Mouse (Mus musculus) urinary bladder, postnatal 25 days (tissue): ENCODE results near the gene Utrn.

Experiments used
- DNase-seq: peaks from one replicate; pipeline ENCODE4 v3.0.0; 2022; ENCODE audit warnings: low spot score

Utrn gene

DNA sequence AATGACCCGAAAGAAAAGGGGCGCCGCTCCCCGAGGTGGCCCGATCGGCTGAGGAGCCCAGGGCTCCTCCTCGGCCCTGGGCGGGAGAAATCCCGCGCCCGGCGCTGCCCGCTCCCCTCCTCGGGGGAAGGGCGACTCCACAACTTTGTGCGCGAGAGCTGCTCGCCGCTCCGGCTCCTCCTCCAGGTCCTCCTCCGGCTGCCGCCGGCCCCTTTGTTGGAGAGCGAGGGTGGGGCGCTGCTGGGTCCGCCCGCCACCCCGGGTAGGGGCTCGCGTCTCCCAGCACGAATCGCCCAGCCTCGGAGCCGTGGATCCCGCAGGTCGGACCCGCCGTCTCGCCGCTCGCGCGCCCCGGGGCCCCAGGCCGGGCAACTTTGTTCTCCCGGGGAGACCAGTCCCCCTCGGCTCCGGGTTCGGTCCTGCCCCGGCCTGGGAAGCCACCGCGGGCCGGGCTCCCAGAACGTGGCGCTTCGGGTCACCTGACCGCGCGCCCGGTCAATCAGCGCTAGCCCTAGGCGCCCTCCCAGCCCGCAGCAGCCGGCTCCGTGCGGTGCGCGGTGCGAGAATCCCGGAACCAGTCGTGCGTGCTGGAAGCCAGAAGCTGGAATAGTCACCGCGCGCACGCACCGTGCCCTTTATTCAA, at the start of gene Utrn:
Utrn (minus strand) TSS at position 337 of the 643 bp plus-strand sequence.
- peak; percentile 77 for DNase-seq

DNA sequence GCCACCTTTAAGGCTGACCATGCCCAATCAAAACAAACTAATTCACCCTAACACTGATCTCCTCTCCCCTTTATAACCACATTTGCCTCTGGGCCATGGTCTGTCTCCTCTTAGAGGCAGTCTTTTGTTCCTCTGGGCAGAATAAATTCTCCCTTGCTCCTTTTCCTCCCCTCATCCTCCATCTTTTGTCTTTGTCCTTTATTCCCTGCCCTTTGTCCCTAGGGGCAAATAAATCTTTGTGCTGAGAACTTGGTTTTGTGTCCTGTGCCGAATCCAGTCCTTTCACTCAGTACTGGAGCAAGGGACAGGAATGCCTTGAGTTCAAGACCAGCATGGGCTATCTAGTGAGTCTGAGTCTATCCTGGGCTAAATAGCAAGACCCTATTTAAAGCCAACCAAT, 48.5 kb upstream of the Utrn start:
- no peak for DNase-seq

DNA sequence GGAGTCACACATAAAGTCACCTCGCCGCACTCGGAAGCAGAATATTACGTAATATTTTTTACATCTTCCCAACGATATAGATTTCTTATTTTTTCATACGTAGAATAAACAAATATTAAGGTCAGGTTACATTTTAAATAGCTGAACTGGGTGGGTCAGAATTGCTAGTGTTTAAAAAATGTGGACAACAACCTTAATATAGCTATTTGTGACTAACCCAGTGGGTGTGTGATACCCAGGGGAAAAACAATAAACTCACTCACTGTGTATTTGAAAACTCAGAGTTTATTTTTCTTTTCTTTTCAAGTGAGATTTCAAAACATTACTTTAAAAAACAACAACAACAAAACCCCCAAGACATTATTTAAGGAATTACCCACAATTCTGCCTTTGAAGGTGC, 47.2 kb upstream of the Utrn start:
- DNase-seq, result no peak

DNA sequence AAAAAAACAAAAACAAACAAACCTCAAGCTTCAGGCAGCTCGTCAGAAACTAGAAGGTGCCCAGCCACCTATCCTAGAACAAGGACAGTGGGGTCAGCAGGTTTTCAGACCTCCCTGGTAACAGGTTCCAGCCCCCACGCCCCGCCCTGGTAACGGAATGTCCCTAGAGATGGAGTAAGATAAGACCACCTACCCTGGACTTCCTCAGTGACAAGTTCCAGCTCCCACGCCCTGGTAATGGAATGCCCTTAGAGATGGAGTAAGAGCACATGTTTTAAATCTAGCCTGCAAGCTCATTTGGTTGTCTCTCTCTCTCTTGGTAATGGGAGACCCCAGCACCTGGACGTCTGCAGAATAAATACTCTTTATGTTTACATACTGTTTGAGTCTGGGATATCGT, 46.7 kb upstream of the Utrn start:
- DNase-seq, result no peak

DNA sequence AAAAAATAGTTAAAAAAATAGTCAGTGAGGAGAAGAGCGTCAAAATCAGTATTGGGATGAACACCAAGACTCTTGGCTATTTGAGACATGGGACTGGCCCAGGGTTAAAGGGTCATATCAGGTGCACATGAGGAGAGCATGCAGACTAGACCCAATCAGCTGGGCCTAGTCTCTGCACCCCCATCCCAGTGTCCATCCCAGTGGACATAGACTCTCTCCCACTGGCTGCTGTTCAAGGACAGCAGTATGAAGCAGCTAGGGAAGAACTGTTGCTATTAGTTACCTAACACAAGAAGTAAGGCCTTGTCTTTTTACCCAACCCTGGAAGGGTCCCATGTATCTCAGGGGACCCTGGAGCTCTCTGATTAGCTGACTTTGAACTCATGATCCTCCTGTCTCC, 45.0 kb upstream of the Utrn start:
- DNase-seq, result no peak

DNA sequence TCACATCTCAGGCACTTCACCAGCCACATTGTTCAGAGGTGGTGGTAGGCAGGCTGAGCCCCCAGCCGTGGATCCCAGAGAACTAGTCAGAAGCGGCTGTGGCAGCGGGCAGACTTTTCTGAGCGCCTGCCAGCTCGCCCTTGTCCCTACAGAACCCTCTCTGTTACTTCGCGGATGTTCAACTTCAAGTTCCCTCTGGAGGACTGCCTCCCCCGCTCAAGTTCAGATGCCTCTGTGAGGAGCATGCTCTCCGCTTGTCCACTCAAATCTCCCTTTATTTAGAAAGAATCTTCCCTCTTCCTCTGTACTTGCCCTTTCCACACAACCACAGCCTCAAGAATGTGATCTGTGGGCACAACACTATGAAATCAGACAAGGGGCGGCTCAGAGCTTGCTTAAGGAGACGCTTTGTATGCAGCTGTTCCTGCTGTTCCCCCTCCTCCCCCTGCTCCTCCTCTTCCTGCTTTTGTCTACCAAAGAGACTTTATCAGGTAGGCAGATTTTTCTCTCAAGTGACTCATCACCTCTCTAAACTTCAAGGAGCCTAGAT, 42.9 kb upstream of the Utrn start:
- DNase-seq, result no peak

DNA sequence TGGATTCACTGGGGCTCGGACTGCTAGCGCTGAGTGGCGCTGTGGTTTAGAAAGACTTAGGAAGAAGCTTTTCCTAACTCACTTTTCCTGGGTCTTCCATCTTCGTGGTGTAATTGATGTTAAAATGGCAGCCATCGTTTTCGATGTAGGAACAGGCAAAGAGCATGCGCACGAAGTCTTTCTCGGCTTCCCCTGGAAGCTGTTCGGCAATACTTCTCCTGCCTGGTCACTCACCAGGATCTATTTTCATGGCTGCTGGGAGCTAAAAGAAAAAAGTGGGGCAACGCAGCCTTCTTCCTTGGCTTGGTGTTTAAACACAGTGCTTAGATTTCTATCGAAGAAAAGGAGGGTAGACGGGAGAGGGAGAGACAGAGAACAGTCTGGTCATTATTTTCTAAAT, 42.3 kb upstream of the Utrn start:
- no peak for DNase-seq

DNA sequence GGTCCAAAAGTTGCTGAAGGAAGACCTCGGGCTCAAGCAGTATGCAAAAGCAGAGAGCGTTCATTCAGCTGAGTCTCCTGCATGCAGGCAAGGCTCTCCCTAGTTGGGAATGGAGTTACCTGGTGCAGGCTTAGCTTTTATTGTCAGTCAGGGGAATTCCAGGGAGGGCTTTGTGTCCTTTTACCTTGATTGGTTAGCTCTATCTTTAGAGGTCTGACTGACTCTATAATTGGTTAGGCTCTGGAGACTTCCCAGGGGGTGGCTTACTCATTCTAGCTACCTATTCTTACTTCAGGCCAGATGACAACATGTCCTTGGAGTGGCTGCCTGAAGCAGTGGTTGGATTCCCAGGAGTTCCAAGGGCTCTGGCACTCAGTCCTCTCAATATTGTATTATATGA, 40.7 kb upstream of the Utrn start:
- DNase-seq, result no peak

DNA sequence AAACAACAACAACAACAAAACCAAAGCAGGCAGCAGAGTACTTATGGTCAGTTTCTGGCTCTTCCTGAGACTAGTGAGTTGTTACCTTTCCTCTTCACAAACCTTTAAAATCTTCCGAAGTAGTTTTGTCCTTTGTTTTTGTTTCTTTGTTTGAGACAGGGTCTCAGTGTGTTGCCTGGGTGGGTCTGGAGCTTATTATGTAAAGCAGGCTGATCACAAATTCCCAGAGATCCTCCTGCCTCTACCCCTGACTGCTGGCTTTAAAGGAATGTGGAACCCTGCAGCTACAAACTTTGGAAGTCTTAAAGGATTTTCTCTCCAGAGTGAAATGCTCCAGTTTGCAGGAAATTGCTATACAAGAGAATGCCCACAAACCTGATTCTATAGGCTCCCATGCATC, 40.0 kb upstream of the Utrn start:
- no peak for DNase-seq

DNA sequence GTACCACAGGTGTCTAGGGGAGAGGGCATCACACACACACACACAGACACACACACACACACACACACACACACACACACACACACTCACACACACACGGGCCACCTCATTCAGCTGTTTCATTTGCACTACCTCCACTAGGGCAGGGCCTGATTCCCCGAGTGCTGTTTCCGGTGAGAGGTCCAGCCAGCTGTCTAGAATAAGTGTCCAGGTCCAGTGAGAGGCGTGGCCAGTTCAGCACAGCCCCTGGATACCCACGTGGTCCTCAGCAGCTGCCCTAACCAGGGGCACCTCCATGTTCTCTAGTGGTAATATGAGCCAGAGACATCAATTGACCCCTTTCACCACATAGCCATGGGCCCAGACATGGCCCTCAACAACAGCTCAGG, 35.0 kb upstream of the Utrn start:
- no peak for DNase-seq

DNA sequence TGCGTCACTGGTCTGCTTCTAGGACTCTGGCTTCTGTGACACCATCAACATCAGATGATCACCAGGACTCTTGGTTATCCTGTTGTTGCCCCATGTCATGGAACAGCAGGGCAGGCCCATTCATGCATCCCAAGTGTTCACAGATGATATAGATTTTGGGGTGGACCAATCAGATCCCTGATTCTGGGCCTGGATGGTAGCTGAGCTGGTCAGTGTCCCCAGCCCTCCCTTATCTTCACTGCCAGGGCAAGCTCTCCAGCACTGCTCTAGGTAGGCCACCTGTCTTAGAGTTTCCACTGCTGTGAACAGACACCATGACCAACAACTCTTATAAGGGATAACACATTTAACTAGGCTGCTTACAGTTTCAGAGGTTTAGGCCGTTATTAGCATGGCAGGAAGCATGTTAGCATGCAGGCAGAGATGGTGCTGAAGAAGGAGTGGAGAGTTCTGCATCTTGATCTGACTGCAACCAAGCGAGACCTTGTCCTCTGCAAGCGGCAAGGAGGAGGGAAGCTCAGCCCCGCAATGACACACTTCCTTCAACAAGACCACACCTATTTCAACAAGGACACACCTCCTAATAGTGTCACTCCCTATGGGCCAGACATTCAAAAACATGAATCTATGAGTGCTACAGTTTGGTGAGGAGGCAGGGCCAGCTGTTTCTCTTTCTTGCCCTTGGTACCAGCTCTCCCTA, 34.4 kb upstream of the Utrn start:
- DNase-seq, result no peak

DNA sequence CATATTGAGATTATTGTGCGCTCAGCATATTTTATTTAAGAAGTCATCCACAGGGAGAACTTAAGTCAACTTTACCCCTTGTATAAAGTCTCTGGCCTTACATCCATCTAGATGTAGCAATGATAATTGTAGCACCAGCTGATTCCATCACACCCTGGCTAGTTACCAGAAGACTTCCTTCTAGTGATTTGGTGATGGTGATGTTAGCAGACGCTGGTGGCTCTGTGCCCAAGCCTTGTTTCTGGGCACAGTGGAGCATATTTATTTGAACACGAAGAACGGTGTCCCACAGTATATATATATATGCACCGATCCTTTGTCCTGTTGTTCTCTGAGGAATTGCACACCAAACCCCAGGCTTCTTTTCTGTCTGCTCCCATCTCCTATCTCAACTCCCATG, 30.7 kb upstream of the Utrn start:
- no peak for DNase-seq

DNA sequence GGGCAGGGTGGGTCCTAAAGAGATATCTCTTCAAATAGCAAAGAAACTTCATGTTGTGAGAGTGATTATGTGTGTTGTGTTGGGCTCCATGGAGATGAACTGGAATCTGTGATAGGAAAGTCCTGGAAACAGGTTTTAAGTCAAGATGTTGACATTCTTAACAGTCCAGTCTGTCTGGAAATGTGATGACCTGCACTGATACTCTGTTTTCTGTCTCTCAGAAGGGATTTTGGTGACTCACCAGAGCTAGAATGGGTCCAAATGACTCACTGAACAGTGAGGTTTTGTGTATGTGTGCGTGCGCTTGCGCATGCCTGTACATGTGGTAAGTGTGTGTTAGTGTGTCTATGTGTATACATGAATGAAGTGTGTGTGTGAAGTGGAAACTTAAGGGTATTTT, 24.2 kb upstream of the Utrn start:
- DNase-seq, result no peak

DNA sequence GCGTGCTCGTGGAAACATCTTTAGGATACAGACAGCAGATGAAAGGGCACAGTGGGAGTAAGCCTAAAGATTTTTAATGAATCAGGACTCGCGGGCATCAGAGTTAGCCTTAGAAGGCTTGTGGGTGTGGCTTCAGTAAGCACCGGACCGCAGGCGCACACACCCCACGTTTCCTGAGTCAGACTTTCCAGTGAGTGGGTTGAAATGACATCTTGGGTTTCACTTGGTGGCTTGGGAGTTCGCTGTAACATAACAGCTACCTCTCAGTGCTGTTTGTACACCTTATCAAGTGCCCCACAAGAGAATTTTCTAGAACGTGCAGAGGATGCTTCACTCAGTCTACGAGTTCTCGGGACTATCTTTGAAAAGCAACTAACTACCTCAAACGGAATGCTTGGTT, 19.2 kb upstream of the Utrn start:
- DNase-seq, result no peak

DNA sequence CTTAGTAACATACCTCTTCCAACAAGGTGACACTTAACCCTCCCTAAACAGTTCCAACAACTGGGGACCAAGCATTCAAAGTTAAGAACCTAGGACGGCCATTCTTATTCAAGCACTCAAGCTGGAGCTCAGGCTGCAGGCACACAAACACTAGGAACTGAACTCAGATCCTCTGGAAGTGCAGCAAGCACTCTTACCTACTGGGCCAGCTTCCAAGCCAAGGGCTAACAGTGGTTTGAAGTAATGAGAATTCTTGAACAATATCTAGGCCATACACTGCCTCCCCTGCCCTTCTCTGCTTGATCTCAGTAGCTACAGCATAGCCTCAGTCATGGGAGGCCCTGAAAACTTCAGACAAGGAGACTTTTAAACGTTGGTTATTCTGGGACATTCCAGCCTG, 18.6 kb upstream of the Utrn start:
- no peak for DNase-seq

DNA sequence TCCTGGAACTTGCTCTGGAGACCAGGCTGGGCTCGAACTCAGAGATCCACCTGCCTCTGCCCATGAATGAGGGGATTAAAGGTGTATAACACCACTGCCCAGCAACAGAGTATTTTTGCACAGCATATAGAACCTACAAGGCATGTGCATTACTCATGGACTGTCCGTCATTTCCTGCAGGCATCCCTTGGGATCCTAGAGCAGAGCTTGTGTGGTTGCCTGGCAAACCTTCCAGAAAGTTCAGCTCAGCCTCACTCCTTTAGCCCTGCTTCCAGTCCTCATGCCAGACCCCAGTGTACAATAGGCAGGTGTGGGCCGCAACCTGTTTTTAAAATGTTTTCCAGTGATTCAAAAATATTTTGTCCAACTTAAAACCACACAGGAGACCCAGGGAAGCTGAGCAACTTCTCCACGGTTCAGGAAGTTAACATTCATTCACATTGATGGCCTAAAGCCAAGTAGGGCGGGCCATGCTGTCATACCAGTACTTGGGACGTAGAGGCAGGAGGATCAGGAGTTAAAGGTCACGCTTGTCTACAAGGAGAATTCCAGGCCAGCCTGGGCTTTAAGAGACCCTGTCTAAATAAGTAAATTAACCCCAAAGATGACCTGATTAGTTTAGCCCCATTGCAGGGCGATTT, 15.3 kb upstream of the Utrn start:
- DNase-seq, result no peak

DNA sequence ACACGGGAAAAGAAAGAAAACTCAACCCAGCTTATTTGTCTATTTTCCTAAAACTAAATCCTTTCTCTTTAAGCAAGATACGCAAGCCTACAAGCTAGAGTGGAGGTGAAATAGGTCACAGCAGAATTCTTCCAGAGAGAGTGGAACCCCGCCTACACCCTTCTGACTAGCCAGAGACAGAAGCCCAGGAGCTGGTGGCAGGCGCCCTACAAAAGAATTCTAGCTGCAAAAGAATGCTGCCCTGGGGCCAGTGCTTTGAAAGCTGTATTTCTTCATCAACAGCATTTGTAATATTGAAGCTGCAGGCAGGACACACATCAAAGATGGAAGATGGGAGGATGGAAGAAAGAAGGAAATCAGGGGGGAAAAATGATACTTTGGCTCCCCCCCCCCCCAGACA, 12.7 kb upstream of the Utrn start:
- DNase-seq, result no peak

DNA sequence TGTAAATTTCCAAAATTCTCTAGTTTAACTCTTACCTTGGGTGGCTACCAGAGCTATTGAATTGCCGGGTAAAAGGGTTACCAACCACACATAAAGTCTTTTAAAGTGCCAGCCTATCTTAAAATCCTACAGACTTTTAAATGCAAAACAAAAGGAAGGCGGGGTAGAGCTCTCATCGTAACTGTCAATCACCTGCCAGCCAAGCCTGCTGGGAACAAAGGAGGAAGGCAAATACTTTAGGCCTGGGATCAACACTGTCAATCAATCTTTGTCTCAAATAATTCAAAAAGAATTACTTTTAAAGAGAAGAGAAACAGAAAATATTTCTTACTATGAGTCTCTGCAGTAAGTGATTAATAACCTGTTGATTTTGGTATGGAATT, 10.1 kb upstream of the Utrn start:
- no peak for DNase-seq

DNA sequence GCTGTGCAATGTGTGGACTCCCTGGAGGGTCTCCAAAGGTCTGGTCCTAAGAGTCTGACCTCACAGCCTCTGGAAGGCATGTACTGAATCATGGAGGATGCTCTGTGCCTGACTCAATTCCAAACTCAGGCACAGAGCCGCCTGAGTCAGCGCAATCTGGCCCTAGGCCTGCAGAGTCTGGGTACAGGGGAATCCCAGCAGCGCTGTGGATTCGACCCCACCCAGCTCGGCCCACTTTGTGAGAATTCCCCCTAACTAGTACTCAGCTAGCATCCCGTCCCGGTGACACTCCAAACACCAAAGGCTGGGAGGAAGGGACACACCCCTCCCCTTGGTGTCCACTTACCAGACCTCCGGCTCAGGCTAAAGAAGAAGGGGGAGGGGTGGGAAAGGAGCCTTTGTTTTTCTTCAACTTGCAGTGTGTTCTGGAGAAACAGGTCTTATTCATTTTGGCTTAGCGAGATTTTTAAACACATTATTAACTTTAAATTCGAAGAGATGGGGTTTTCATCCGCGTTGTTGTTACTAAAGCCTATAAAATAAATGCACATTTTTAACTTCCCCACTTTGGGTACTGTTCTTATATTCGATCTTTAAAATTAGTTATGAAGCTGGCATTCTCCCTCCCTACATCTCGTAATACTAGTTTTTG, 9.6 kb upstream of the Utrn start:
- peak; percentile 42 for DNase-seq

DNA sequence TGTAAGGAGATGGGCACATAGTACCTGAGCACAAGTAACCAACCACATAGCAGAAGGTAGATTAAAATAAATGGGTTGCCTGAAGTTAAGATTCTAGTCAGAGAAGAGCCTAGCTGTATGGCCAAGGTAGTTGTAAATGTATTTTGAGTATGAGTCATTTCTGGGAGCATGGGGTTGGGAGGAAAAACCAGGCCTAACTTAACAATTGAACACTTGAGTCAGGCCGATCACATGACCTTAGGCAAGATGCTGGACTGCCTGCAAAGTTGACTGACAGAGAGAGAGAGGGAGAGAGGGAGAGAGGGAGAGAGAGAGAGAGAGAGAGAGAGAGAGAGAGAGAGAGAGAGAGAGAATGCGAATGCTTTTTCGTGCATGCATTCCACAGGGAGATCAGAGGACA, 7.3 kb upstream of the Utrn start:
- DNase-seq, result no peak

DNA sequence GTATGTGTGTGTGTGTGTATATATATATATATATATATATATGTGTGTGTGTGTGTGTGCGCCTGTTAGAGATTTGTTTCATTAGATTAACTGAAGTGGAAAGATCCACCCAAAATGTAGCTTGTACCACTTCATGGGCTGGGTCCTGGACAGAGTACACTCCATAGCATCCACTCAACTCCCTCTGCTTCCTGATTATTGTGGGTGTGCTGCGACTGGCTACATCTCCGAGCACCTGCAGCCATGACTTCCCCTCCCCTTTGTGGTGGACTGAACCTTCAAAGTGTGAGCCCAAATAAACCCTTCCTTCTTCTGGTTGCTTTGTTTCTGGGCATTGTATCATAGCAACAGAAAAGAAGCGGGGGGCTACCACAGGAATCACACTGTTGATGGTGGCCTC, 6.2 kb upstream of the Utrn start:
- DNase-seq, result no peak

DNA sequence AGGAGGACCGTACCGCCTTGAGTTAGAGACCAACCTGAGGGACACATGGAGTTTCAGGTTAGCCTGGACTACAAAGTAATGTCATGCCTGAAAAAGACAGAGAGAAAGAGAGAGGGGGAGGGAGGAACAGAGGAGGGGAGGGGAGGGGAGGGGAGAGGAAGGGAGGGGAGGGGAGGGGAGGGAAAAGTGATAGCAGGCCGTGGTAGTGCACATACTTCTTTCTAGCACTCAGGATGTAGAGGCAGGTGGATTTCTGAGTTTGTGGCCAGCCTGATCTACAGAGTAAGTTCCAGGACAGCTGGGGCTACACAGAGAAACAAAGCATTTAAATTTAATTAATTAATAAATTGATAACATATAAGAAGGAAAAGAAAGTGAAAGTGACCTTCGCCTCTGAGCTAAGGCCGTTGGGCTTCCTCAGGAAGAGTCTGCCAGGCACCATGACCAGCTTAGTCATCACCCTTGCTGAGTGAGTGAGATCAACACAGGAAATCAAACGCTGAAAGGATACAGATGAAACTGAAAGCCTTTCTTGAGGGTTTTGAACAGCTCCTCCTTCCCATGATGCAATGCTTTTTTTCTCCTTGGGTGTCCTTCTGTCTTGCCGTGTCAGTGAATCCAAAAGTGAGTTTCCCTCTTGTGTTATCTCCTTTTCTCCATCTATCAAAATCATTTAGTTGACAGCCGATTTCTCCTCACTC, 5.6 kb upstream of the Utrn start:
- no peak for DNase-seq
